ENCODE assay signal across 27 mouse cellular contexts in genomic region chr1:154836473-154836872, GRCm38 (mm10). TPM values are rescaled to one million over a fixed set of nuclear protein-coding genes. Genes with fewer than 3 reads are reported as not detected.
"Had no signal": no experiment of that assay in that cellular context is flagged by ENCODE, and none has a peak within 500 bp of the region (broad histone marks: within the 10 kb centered on the region; RNA-seq: fewer than 3 reads in every experiment).

No protein-coding gene starts in this region.

- H3K9ac ChIP-seq: embryonic facial prominence, embryonic 12.5 days; embryonic facial prominence, embryonic 13.5 days; embryonic facial prominence, embryonic 15.5 days; forebrain, embryonic 12.5 days; forebrain, embryonic 13.5 days; forebrain, embryonic 15.5 days; forebrain, postnatal 0 days had no signal

- H3K4me1 ChIP-seq: embryonic facial prominence, embryonic 12.5 days; embryonic facial prominence, embryonic 15.5 days had no signal

- H3K4me2 ChIP-seq: embryonic facial prominence, embryonic 12.5 days; embryonic facial prominence, embryonic 13.5 days; embryonic facial prominence, embryonic 15.5 days; forebrain, embryonic 12.5 days; forebrain, embryonic 13.5 days; forebrain, embryonic 15.5 days had no signal

- H3K4me3 ChIP-seq: embryonic facial prominence, embryonic 10.5 days; embryonic facial prominence, embryonic 12.5 days; embryonic facial prominence, embryonic 13.5 days; embryonic facial prominence, embryonic 15.5 days; erythroblast, embryonic 14.5 days; forebrain, embryonic 10.5 days; forebrain, embryonic 12.5 days; forebrain, embryonic 13.5 days; forebrain, embryonic 15.5 days; gastrocnemius, adult 2 months; heart, adult 2 months had no signal

- H3K36me3 ChIP-seq: embryonic facial prominence, embryonic 10.5 days; embryonic facial prominence, embryonic 12.5 days; embryonic facial prominence, embryonic 13.5 days; embryonic facial prominence, embryonic 15.5 days; forebrain, embryonic 10.5 days; forebrain, embryonic 12.5 days; forebrain, embryonic 15.5 days had no signal

- ATAC-seq: forebrain, embryonic 13.5 days; forebrain, embryonic 14.5 days; forebrain, embryonic 15.5 days; forebrain, embryonic 16.5 days; forebrain, postnatal 0 days had no signal

- H3K9me3 ChIP-seq: embryonic facial prominence, embryonic 10.5 days; embryonic facial prominence, embryonic 12.5 days; embryonic facial prominence, embryonic 13.5 days; embryonic facial prominence, embryonic 15.5 days; forebrain, embryonic 10.5 days; forebrain, embryonic 12.5 days; forebrain, embryonic 13.5 days; forebrain, embryonic 15.5 days had no signal

- DNase-seq: cerebellum, adult 8-10 months; cerebellum, adult 9-10 months; cerebellum, adult 9-11 months; cerebellum, postnatal 10 days; cerebellum, postnatal 14 days; cerebellum, postnatal 36 days; embryo, embryonic 11 days; forebrain, postnatal 0 days; gastrocnemius, adult 2 months; gastrocnemius, postnatal 10 days; gastrocnemius, postnatal 14 days; gastrocnemius, postnatal 25 days; gastrocnemius, postnatal 36 days; heart, adult 18-20 months; heart, adult 2 months had no signal

- H3K27ac ChIP-seq: embryonic facial prominence, embryonic 10.5 days; embryonic facial prominence, embryonic 12.5 days; embryonic facial prominence, embryonic 13.5 days; embryonic facial prominence, embryonic 15.5 days; forebrain, embryonic 10.5 days; forebrain, embryonic 12.5 days; forebrain, embryonic 13.5 days; forebrain, embryonic 15.5 days; gastrocnemius, adult 2 months; heart, adult 2 months had no signal

- H3K27me3 ChIP-seq: embryonic facial prominence, embryonic 12.5 days; embryonic facial prominence, embryonic 13.5 days; embryonic facial prominence, embryonic 15.5 days; forebrain, embryonic 12.5 days; forebrain, embryonic 13.5 days; forebrain, embryonic 15.5 days had no signal

RNA-seq across cellular contexts. Expression of gene Cacna1e, which starts 47.8 kb away (rescaled TPM):
- total RNA-seq: granulocyte monocyte progenitor cell, adult 5-6 weeks had no signal
- polyA plus RNA-seq: erythroblast, embryonic 14.5 days had no signal
